Comparison of ENCODE assay signal across 16 mouse cellular contexts in genomic region chr2:4584252-4584651, GRCm38 (mm10).
"Had no signal": no experiment of that assay in that cellular context is flagged by ENCODE, and none has a peak within 500 bp of the region (broad histone marks: within the 10 kb centered on the region; RNA-seq: fewer than 3 reads in every experiment).

No protein-coding gene starts in this region.

- H3K4me2 ChIP-seq: liver, embryonic 11.5 days; liver, embryonic 15.5 days; neural tube, embryonic 15.5 days had no signal

- DNase-seq: kidney, adult 2 months; left cerebral cortex, postnatal 4 days; lung, adult 2 months; lung, postnatal 4 days; midbrain, embryonic 14.5 days; right cerebral cortex, adult 18-20 months; right cerebral cortex, postnatal 25 days; thymus, adult 18-20 months; thymus, postnatal 14 days had no signal

- H3K27ac ChIP-seq: kidney, postnatal 0 days; liver, embryonic 15.5 days; midbrain, embryonic 10.5 days had no signal

- H3K4me3 ChIP-seq: liver, embryonic 15.5 days; midbrain, embryonic 10.5 days; myocyte; neural tube, embryonic 15.5 days had no signal

- ATAC-seq: lung, postnatal 0 days had no signal

- H3K9ac ChIP-seq: liver, embryonic 15.5 days; neural tube, embryonic 15.5 days had no signal

- H3K27me3 ChIP-seq: liver, embryonic 15.5 days; neural tube, embryonic 15.5 days had no signal

- H3K9me3 ChIP-seq: liver, embryonic 15.5 days; midbrain, embryonic 10.5 days; neural tube, embryonic 15.5 days had no signal
